Mouse (Mus musculus): ENCODE results near the gene Tgfbr2. TPM values are rescaled to one million over a fixed set of nuclear protein-coding genes. Genes with fewer than 3 reads are reported as not detected.
A peak's percentile ranks its signal among the peaks of the same experiment; 100 is the strongest.

Gene Tgfbr2
- polyA plus RNA-seq, 1 experiment, result 45.8 TPM

GRCm38 (mm10) chr9:116128886-116129285 lies 46.3 kb downstream of the Tgfbr2 start:
- no peak for DNase-seq
- Histone ChIP-seq H3K4me3 (ENCODE audit: insufficient read depth, low read depth, low read length) (no peak overlapping the region), H3K27me3 (replicated peaks; ENCODE audit: control insufficient read depth, insufficient read depth, low read length) (no peaks in the 10 kb centered on the region), H3K27ac (ENCODE audit: insufficient read depth, low read depth, low read length) (no peak overlapping the region), H3K4me1 (ENCODE audit: control insufficient read depth, insufficient read depth, low read length) (no peaks in the 10 kb centered on the region), H3K36me3 (ENCODE audit: control insufficient read depth, insufficient read depth, low read length) (no peaks in the 10 kb centered on the region)
- no peak for TF ChIP-seq POLR2A (IDR thresholded peaks at IDR 0.05; ENCODE audit: low read depth, low read length)
- no peak for TF ChIP-seq CTCF (conservative IDR thresholded peaks at IDR 0.05; ENCODE audit: insufficient read depth, insufficient read length, low read depth, low read length)
- 46% methylated on average over 3 of the region's 3 CpGs for WGBS

- no peak overlapping the region for H3K4me3 ChIP-seq (ENCODE audit: insufficient read depth, low read depth, low read length)
- 89% methylated on average over 2 of the region's 2 CpGs for WGBS
- no peak for TF ChIP-seq POLR2A (IDR thresholded peaks at IDR 0.05; ENCODE audit: low read depth, low read length)
- TF ChIP-seq CTCF (conservative IDR thresholded peaks at IDR 0.05; ENCODE audit: insufficient read depth, insufficient read length, low read depth, low read length), result no peak
- no peak for DNase-seq
- no peaks in the 10 kb centered on the region for H3K4me1 ChIP-seq (ENCODE audit: control insufficient read depth, insufficient read depth, low read length)
- H3K36me3 ChIP-seq (ENCODE audit: control insufficient read depth, insufficient read depth, low read length), result no peaks in the 10 kb centered on the region
- no peaks in the 10 kb centered on the region for H3K27me3 ChIP-seq (replicated peaks; ENCODE audit: control insufficient read depth, insufficient read depth, low read length)
- no peak overlapping the region for H3K27ac ChIP-seq (ENCODE audit: insufficient read depth, low read depth, low read length)
These were observed 46.8 kb downstream of the Tgfbr2 start for GRCm38 (mm10) chr9:116128311-116128710.

GRCm38 (mm10) chr9:116126494-116126893 lies 48.7 kb downstream of the Tgfbr2 start:
- no peaks in the 10 kb centered on the region for H3K36me3 ChIP-seq (ENCODE audit: control insufficient read depth, insufficient read depth, low read length)
- TF ChIP-seq CTCF (conservative IDR thresholded peaks at IDR 0.05; ENCODE audit: insufficient read depth, insufficient read length, low read depth, low read length) (no peak), POLR2A (IDR thresholded peaks at IDR 0.05; ENCODE audit: low read depth, low read length) (no peak)
- H3K27ac ChIP-seq (ENCODE audit: insufficient read depth, low read depth, low read length), result no peak overlapping the region
- no peak for DNase-seq
- no peak overlapping the region for H3K4me3 ChIP-seq (ENCODE audit: insufficient read depth, low read depth, low read length)
- H3K27me3 ChIP-seq (replicated peaks; ENCODE audit: control insufficient read depth, insufficient read depth, low read length), result no peaks in the 10 kb centered on the region
- no peaks in the 10 kb centered on the region for H3K4me1 ChIP-seq (ENCODE audit: control insufficient read depth, insufficient read depth, low read length)
- WGBS, result 86% methylated on average over 4 of the region's 4 CpGs

GRCm38 (mm10) chr9:116122969-116123589 lies 52.1 kb downstream of the Tgfbr2 start:
- H3K36me3 ChIP-seq (ENCODE audit: control insufficient read depth, insufficient read depth, low read length), result no peaks in the 10 kb centered on the region; the same call in 1 of the 2 replicates
- H3K27me3 ChIP-seq (replicated peaks; ENCODE audit: control insufficient read depth, insufficient read depth, low read length), result no peaks in the 10 kb centered on the region
- H3K4me3 ChIP-seq (ENCODE audit: insufficient read depth, low read depth, low read length), result no peak overlapping the region
- no peak for TF ChIP-seq CTCF (conservative IDR thresholded peaks at IDR 0.05; ENCODE audit: insufficient read depth, insufficient read length, low read depth, low read length)
- no peak for TF ChIP-seq POLR2A (IDR thresholded peaks at IDR 0.05; ENCODE audit: low read depth, low read length)
- H3K4me1 ChIP-seq (ENCODE audit: control insufficient read depth, insufficient read depth, low read length), result peaks cover 9% of the 10 kb centered on the region; the same call in 1 of the 2 replicates
- no peak for DNase-seq
- no peak overlapping the region for H3K27ac ChIP-seq (ENCODE audit: insufficient read depth, low read depth, low read length)
- 52% methylated on average over 9 of the region's 9 CpGs for WGBS

- 0 out of 2 replicates have a peak, but pooled peaks have one; percentile 17 for TF ChIP-seq CTCF (conservative IDR thresholded peaks at IDR 0.05; ENCODE audit: insufficient read depth, insufficient read length, low read depth, low read length)
- no peak for TF ChIP-seq POLR2A (IDR thresholded peaks at IDR 0.05; ENCODE audit: low read depth, low read length)
- DNase-seq, result no peak
- Histone ChIP-seq H3K4me3 (ENCODE audit: insufficient read depth, low read depth, low read length) (no peak overlapping the region), H3K27me3 (replicated peaks; ENCODE audit: control insufficient read depth, insufficient read depth, low read length) (no peaks in the 10 kb centered on the region), H3K4me1 (ENCODE audit: control insufficient read depth, insufficient read depth, low read length) (peaks cover 9% of the 10 kb centered on the region; the same call in 1 of the 2 replicates), H3K36me3 (ENCODE audit: control insufficient read depth, insufficient read depth, low read length) (no peaks in the 10 kb centered on the region; the same call in 1 of the 2 replicates), H3K27ac (ENCODE audit: insufficient read depth, low read depth, low read length) (no peak overlapping the region)
- whole genome bisulfite sequencing, result 60% methylated on average over 6 of the region's 6 CpGs
These were observed 52.6 kb downstream of the Tgfbr2 start for GRCm38 (mm10) chr9:116122544-116122943.

- Histone ChIP-seq H3K4me3 (ENCODE audit: insufficient read depth, low read depth, low read length) (no peak overlapping the region), H3K27me3 (replicated peaks; ENCODE audit: control insufficient read depth, insufficient read depth, low read length) (no peaks in the 10 kb centered on the region), H3K4me1 (ENCODE audit: control insufficient read depth, insufficient read depth, low read length) (peaks cover 9% of the 10 kb centered on the region; the same call in 1 of the 2 replicates), H3K27ac (ENCODE audit: insufficient read depth, low read depth, low read length) (no peak overlapping the region), H3K36me3 (ENCODE audit: control insufficient read depth, insufficient read depth, low read length) (no peaks in the 10 kb centered on the region; the same call in 1 of the 2 replicates)
- TF ChIP-seq CTCF (conservative IDR thresholded peaks at IDR 0.05; ENCODE audit: insufficient read depth, insufficient read length, low read depth, low read length), result no peak
- TF ChIP-seq POLR2A (IDR thresholded peaks at IDR 0.05; ENCODE audit: low read depth, low read length), result no peak
- no peak for DNase-seq
- WGBS, result 87% methylated on average over 7 of the region's 7 CpGs
These were observed 53.7 kb downstream of the Tgfbr2 start for GRCm38 (mm10) chr9:116121472-116121871.

- 77% methylated on average over 7 of the region's 7 CpGs for WGBS
- DNase-seq, result no peak
- H3K27ac ChIP-seq (ENCODE audit: insufficient read depth, low read depth, low read length), result no peak overlapping the region
These were observed 55.2 kb downstream of the Tgfbr2 start for GRCm38 (mm10) chr9:116119990-116120389.

More at GRCm38 (mm10) chr9:116119990-116120389, 55.2 kb downstream of the Tgfbr2 start:
- no peak overlapping the region for H3K4me3 ChIP-seq (ENCODE audit: insufficient read depth, low read depth, low read length)
- TF ChIP-seq POLR2A (IDR thresholded peaks at IDR 0.05; ENCODE audit: low read depth, low read length) (no peak), CTCF (conservative IDR thresholded peaks at IDR 0.05; ENCODE audit: insufficient read depth, insufficient read length, low read depth, low read length) (no peak)
- peaks cover 9% of the 10 kb centered on the region; the same call in 1 of the 2 replicates for H3K4me1 ChIP-seq (ENCODE audit: control insufficient read depth, insufficient read depth, low read length)
- H3K36me3 ChIP-seq (ENCODE audit: control insufficient read depth, insufficient read depth, low read length), result no peaks in the 10 kb centered on the region; the same call in 1 of the 2 replicates
- no peaks in the 10 kb centered on the region for H3K27me3 ChIP-seq (replicated peaks; ENCODE audit: control insufficient read depth, insufficient read depth, low read length)

Measured in kidney, adult 2 months (tissue).